Mouse (Mus musculus) heart, embryonic 14.5 days (tissue): ENCODE measurements around the gene Adgra1. TPM values are rescaled to one million over a fixed set of nuclear protein-coding genes. Genes with fewer than 3 reads are reported as not detected.

Experiments
- ATAC-seq: fragments of 200-750 bp; cut with Nextera tagmentation; 2 replicates; pipeline ENCODE4 v1.8.0; 2017; ENCODE audit warnings: low read depth, moderate TSS enrichment; ENCODE audit not compliant: insufficient number of reproducible peaks, insufficient read depth, low FRiP score
- H3K27ac ChIP-seq, 2 experiments: fragments of 200-500 bp in 1 of 2; fragments of 300-500 bp in 1 of 2; sonication (generic) in 1 of 2; replicated peaks in 1 of 2; 2 replicates each; pipeline ENCODE4 v1.5.1; 2012 to 2014; ENCODE audit warnings: low read depth in 2 of 2, low read length in 2 of 2, control low read depth in 1 of 2, mild to moderate bottlenecking in 1 of 2, mixed read lengths in 1 of 2; ENCODE audit not compliant: control insufficient read depth in 1 of 2, insufficient read depth in 1 of 2
- H3K27me3 ChIP-seq: fragments of 300-500 bp; sonication (generic); 2 replicates; pipeline ENCODE4 v1.6.1; 2014; ENCODE audit warnings: mild to moderate bottlenecking, low read length, control low read depth; ENCODE audit not compliant: control insufficient read depth, insufficient read depth
- H3K36me3 ChIP-seq: fragments of 300-500 bp; sonication (generic); 2 replicates; pipeline ENCODE4 v1.6.1; 2014; ENCODE audit warnings: mild to moderate bottlenecking, control low read depth, low read length, mixed read lengths; ENCODE audit not compliant: control insufficient read depth, insufficient read depth
- H3K4me1 ChIP-seq, 2 experiments: fragments of 200-500 bp in 1 of 2; fragments of 300-500 bp in 1 of 2; sonication (generic) in 1 of 2; 2 replicates each; pipeline ENCODE4 v1.6.1; 2012 to 2014; ENCODE audit warnings: low read length in 2 of 2, control low read depth in 1 of 2, mixed read lengths in 1 of 2; ENCODE audit not compliant: control insufficient read depth in 2 of 2, insufficient read depth in 2 of 2
- H3K4me2 ChIP-seq: fragments of 300-500 bp; sonication (generic); 2 replicates; pipeline ENCODE4 v1.6.1; 2014; ENCODE audit warnings: mild to moderate bottlenecking, low read length
- H3K4me3 ChIP-seq, 2 experiments: fragments of 200-500 bp in 1 of 2; fragments of 300-500 bp in 1 of 2; sonication (generic) in 1 of 2; 2 replicates each; pipeline ENCODE4 v1.5.1; 2012 to 2014; ENCODE audit warnings: low read length in 2 of 2, mild to moderate bottlenecking in 2 of 2, control low read depth in 1 of 2, low read depth in 1 of 2, moderate library complexity in 1 of 2; ENCODE audit not compliant: control insufficient read depth in 1 of 2, insufficient read depth in 1 of 2
- H3K9ac ChIP-seq: fragments of 300-500 bp; sonication (generic); 2 replicates; pipeline ENCODE4 v1.6.1; 2014; ENCODE audit warnings: mild to moderate bottlenecking, low read length
- H3K9me3 ChIP-seq: fragments of 300-500 bp; sonication (generic); 2 replicates; pipeline ENCODE4 v1.6.1; 2016; ENCODE audit warnings: low read length, control low read depth; ENCODE audit not compliant: control insufficient read depth
- WGBS: fragments of 180-500 bp; shearing (Covaris S2); extraction: QIAGEN DNeasy Blood & Tissue Kit; methylation state at CpG from one replicate; pipeline ENCODE4 v1.1.7; 2014; 5-methylcytosine and 5-hydroxymethylcytosine counted together
- polyA plus RNA-seq: library from polyadenylated mRNA; unstranded; fragments of >200 nt; fragmentation: Nextera tagmentation; extraction: Ambion mirVana; gene quantifications from 2 replicates; pipeline ENCODE4 v1.2.1, GENCODE M21; 2014

Adgra1 gene
- polyA plus RNA-seq, 1 experiment from 2014 or later, result 0.19 TPM

DNA sequence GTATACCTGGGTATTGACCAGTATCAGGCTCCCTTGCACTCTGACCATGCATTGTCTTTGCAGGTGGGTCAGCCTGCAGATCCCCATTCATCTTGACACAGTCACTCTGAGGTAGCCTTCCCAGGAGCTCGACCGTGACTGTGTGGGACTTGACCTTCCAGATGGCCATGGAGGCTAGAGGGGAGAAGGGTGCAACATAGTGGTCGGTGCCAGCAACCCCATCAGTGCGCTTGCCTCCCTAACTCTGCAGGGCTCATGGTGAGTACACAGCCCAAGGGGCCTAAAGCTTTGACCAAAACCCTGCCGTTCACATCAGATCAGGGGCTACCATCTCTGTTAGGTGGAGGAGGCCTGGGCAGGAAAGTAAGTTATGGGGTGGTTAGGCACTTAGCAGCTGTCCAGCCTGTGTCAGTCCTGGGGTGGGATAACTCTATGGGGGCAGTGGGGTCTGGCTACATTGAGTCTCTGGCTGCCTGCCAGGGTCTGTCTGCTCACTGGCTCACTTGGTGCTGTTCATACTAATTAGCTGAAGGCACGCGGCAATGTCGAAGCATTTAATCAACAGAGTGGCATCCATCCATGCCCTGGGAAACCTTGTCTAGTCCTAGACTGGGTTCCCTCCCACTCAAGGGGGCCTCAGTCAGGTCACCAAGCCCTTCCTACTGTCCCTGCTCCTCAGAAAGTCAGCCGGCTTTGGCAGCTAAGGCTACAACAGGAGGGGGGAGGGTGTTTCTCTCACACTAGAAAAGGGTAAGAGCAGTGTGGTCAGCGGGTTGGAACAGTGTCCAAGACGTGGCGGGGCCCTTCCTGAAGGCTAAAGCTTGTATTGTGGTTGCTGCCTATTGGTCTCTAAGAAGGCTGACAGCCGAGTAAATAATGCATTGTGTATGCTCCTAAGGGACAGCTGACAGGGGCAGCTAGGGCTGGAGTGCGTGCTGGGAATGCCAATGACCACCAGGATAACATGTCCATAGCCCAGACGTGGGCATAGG, 1.5 kb downstream of the Adgra1 start:
- no peak overlapping the region for H3K9ac ChIP-seq
- peaks cover 30% of the 10 kb centered on the region for H3K27me3 ChIP-seq
- WGBS, result 65% methylated on average over 15 of the region's 15 CpGs
- peaks cover 5 to 8% of the 10 kb centered on the region in 2 experiments; a peak in 2 of 4 replicates for H3K4me1 ChIP-seq
- H3K27ac ChIP-seq, result no peak overlapping the region
- no peak overlapping the region for H3K4me3 ChIP-seq
- no peaks in the 10 kb centered on the region for H3K9me3 ChIP-seq
- no peak for ATAC-seq
- no peaks in the 10 kb centered on the region for H3K36me3 ChIP-seq
- no peak overlapping the region for H3K4me2 ChIP-seq

DNA sequence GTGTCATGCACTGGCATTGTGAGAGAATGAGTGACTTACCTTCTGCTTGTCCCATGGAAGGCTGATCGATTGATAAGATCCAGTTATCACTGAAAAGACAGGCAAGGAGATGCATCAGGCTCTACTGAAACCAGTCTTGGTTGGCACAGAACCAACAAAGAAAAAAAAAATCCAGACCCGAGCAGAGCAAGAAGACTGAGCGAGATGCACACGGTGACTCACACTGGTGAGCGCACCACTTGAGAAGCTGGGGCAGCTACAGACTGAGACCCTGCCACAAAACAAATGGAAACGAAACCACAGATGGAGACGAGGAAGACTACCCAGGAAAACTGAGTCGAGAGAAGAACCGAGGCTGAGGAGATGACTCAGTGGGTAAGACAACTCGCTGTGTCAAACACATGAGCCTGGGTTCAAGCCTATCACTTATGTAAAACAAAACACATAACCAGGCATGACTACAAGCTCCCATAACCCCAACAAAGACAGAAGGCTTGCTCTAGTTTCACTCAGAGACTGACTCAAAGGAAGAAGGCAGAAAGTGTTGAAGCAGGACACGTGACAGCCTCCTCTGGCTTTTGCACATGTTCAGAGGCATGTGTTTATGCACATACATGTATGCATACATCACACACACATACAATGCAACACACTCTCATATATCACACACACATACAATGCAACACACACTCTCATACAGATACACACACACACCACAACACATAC, 6.6 kb downstream of the Adgra1 start:
- Histone ChIP-seq H3K4me3 (no peak overlapping the region), H3K27me3 (peaks cover 4% of the 10 kb centered on the region), H3K4me2 (no peak overlapping the region), H3K27ac (no peak overlapping the region), H3K4me1 (no peaks in the 10 kb centered on the region), H3K36me3 (no peaks in the 10 kb centered on the region), H3K9ac (no peak overlapping the region), H3K9me3 (no peaks in the 10 kb centered on the region)
- ATAC-seq, result no peak
- WGBS, result 80% methylated on average over 11 of the region's 11 CpGs

DNA sequence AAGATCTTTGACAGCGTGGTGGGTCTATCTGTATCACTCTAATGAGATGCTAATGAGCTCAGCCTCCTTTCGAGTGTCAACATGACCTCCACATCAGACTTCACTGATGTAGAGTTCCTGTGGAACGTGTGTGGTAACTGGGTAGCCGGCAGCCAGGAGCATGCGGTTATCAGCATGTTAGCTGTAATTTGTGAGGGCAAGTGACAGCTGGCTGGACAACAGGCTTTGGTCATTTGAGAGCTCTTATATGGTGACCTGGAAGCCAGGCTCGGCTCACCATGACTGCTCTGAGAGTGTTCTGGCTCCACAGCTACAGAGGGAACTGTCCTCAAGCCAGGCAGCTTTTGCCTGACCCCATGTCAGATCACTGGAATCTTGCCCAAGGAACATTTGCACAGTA, 8.4 kb downstream of the Adgra1 start:
- Histone ChIP-seq H3K36me3 (no peaks in the 10 kb centered on the region), H3K4me2 (no peak overlapping the region), H3K4me3 (no peak overlapping the region), H3K9me3 (no peaks in the 10 kb centered on the region), H3K9ac (no peak overlapping the region), H3K27me3 (no peaks in the 10 kb centered on the region), H3K4me1 (no peaks in the 10 kb centered on the region), H3K27ac (no peak overlapping the region)
- WGBS, result 47% methylated on average over 6 of the region's 6 CpGs
- ATAC-seq, result no peak

- no peak for ATAC-seq
- no peaks in the 10 kb centered on the region for H3K9me3 ChIP-seq
- no peak overlapping the region for H3K9ac ChIP-seq
- H3K4me2 ChIP-seq, result no peak overlapping the region
- H3K4me1 ChIP-seq, result no peaks in the 10 kb centered on the region
- no peaks in the 10 kb centered on the region for H3K27me3 ChIP-seq
- no peak overlapping the region for H3K27ac ChIP-seq
- WGBS, result 41% methylated on average over 5 of the region's 5 CpGs
- no peaks in the 10 kb centered on the region for H3K36me3 ChIP-seq
- H3K4me3 ChIP-seq, result no peak overlapping the region
These were observed 9.2 kb downstream of the Adgra1 start for GRCm38 (mm10) chr7:139843140-139843539.

GRCm38 (mm10) chr7:139843776-139844175, 9.8 kb downstream of the Adgra1 start:
- Histone ChIP-seq H3K36me3 (no peaks in the 10 kb centered on the region), H3K4me2 (no peak overlapping the region), H3K27me3 (no peaks in the 10 kb centered on the region), H3K9me3 (no peaks in the 10 kb centered on the region), H3K4me1 (no peaks in the 10 kb centered on the region), H3K9ac (no peak overlapping the region), H3K27ac (no peak overlapping the region), H3K4me3 (no peak overlapping the region)
- no peak for ATAC-seq
- WGBS, result 23% methylated on average over 5 of the region's 5 CpGs

- H3K9me3 ChIP-seq, result no peaks in the 10 kb centered on the region
- 73% methylated on average over 2 of the region's 2 CpGs for WGBS
- no peaks in the 10 kb centered on the region for H3K36me3 ChIP-seq
- no peaks in the 10 kb centered on the region for H3K27me3 ChIP-seq
- H3K27ac ChIP-seq, result no peak overlapping the region
- no peak overlapping the region for H3K4me3 ChIP-seq
- no peak overlapping the region for H3K9ac ChIP-seq
- H3K4me1 ChIP-seq, result no peaks in the 10 kb centered on the region
- no peak for ATAC-seq
- H3K4me2 ChIP-seq, result no peak overlapping the region
These were observed 11.1 kb downstream of the Adgra1 start for GRCm38 (mm10) chr7:139845101-139845500.

DNA sequence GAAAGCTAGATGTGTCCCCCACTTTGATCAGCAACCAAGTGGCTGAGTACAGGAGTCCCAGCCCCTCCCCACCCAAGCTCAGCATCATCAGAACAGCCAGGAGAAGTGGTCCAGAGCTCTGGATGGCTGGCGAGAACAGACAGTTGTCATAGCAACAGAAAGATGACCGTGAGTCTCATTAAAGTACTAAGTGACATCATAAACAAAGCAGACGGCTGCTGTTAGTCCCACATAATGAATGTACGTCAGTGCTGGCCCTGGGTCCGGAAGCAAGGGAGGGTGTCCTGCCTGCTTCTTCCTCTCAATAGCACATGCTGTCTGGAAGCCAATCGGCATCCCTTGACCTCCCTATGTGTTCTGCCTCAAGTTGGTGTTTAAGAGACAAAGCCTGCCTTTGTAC, 16.2 kb downstream of the Adgra1 start:
- 52% methylated on average over 6 of the region's 6 CpGs for WGBS
- Histone ChIP-seq H3K4me3 (no peak overlapping the region), H3K9me3 (no peaks in the 10 kb centered on the region), H3K4me2 (no peak overlapping the region), H3K27ac (no peak overlapping the region), H3K27me3 (no peaks in the 10 kb centered on the region), H3K4me1 (no peaks in the 10 kb centered on the region), H3K9ac (no peak overlapping the region), H3K36me3 (no peaks in the 10 kb centered on the region)
- ATAC-seq, result no peak
